Mouse (Mus musculus) limb, embryonic 14.5 days (tissue): ENCODE data around the gene Shroom3. TPM values are rescaled to one million over a fixed set of nuclear protein-coding genes. Genes with fewer than 3 reads are reported as not detected.

Experiments
- ATAC-seq: fragments of 200-750 bp; cut with Nextera tagmentation; 2 replicates; pipeline ENCODE4 v1.8.0; 2017; ENCODE audit warnings: low read depth, moderate number of reproducible peaks, moderate TSS enrichment; ENCODE audit not compliant: low FRiP score
- DNase-seq: peaks from one replicate; pipeline ENCODE4 v3.0.0-alpha.2; 2015; ENCODE audit warnings: low spot score
- H3K27ac ChIP-seq: fragments of 300-500 bp; sonication (generic); replicated peaks from 2 replicates; pipeline ENCODE4 v1.5.1; 2014; ENCODE audit warnings: low read depth, mild to moderate bottlenecking, low read length, moderate library complexity, mixed read lengths
- H3K27me3 ChIP-seq: fragments of 300-500 bp; sonication (generic); 2 replicates; pipeline ENCODE4 v1.6.1; 2014; ENCODE audit warnings: low read length, mixed read lengths; ENCODE audit not compliant: control insufficient read depth, insufficient read depth
- H3K36me3 ChIP-seq: fragments of 300-500 bp; sonication (generic); 2 replicates; pipeline ENCODE4 v1.6.1; 2014; ENCODE audit warnings: mild to moderate bottlenecking, low read length, moderate library complexity, mixed read lengths; ENCODE audit not compliant: control insufficient read depth, insufficient read depth
- H3K4me1 ChIP-seq: fragments of 300-500 bp; sonication (generic); 2 replicates; pipeline ENCODE4 v1.6.1; 2014; ENCODE audit warnings: antibody characterized with exemption, low read length, mixed read lengths; ENCODE audit not compliant: control insufficient read depth, insufficient read depth
- H3K4me2 ChIP-seq: fragments of 300-500 bp; sonication (generic); replicated peaks from 2 replicates; pipeline ENCODE4 v1.6.1; 2014; ENCODE audit warnings: low read depth, mild to moderate bottlenecking, low read length, moderate library complexity; ENCODE audit not compliant: severe bottlenecking
- H3K4me3 ChIP-seq: fragments of 300-500 bp; sonication (generic); replicated peaks from 2 replicates; pipeline ENCODE4 v1.5.1; 2014; ENCODE audit warnings: low read length
- H3K9ac ChIP-seq: fragments of 300-500 bp; sonication (generic); 2 replicates; pipeline ENCODE4 v1.6.1; 2014; ENCODE audit warnings: mild to moderate bottlenecking, low read depth, low read length, moderate library complexity; ENCODE audit not compliant: severe bottlenecking
- H3K9me3 ChIP-seq: fragments of 300-500 bp; sonication (generic); 2 replicates; pipeline ENCODE4 v1.6.1; 2016; ENCODE audit warnings: low read length; ENCODE audit not compliant: control insufficient read depth
- POLR2A ChIP-seq: fragments of 200-500 bp; IDR thresholded peaks from 2 replicates; pipeline ENCODE4 v1.8.0; 2012; ENCODE audit warnings: inconsistent platforms, mild to moderate bottlenecking, moderate library complexity, borderline replicate concordance; ENCODE audit not compliant: insufficient read depth, insufficient read length; ENCODE audit errors: extremely low read depth
- WGBS: fragments of 180-500 bp; shearing (Covaris S2); extraction: QIAGEN DNeasy Blood & Tissue Kit; methylation state at CpG from one replicate; pipeline ENCODE4 v1.1.7; 2014; 5-methylcytosine and 5-hydroxymethylcytosine counted together
- polyA plus RNA-seq, 2 experiments: library from polyadenylated mRNA; depleted of rRNA in 1 of 2; stranded (reverse) in 1 of 2; unstranded in 1 of 2; fragments of >200 nt; fragmentation: Nextera tagmentation in 1 of 2; extraction: Ambion mirVana in 1 of 2; gene quantifications; 2 replicates each; pipeline versions ENCODE4 v1.2.1 to v1.2.3; 2012 to 2014

Gene Shroom3
- polyA plus RNA-seq, 2 experiments, result 3.5 to 8.1 TPM

- no peak overlapping the region for H3K27ac ChIP-seq
- no peak for DNase-seq
Measured at GRCm38 (mm10) chr5:92698837-92699529, 15.7 kb downstream of the Shroom3 start.

GRCm38 (mm10) chr5:92701750-92702149 is 18.5 kb downstream of the Shroom3 start:
- Histone ChIP-seq H3K9ac (no peak overlapping the region), H3K27me3 (no peaks in the 10 kb centered on the region), H3K4me1 (peaks cover 8% of the 10 kb centered on the region; the same call in 1 of the 2 replicates), H3K27ac (no peak overlapping the region), H3K4me2 (no peak overlapping the region), H3K4me3 (no peak overlapping the region), H3K36me3 (no peaks in the 10 kb centered on the region), H3K9me3 (no peaks in the 10 kb centered on the region)
- WGBS, result 54% methylated on average over 11 of the region's 11 CpGs
- no peak for ATAC-seq
- DNase-seq, result no peak
- TF ChIP-seq POLR2A, result no peak

More at GRCm38 (mm10) chr5:92698837-92699529, 15.7 kb downstream of the Shroom3 start:
- Histone ChIP-seq H3K4me3 (peak overlapping the region; percentile 7; the same call in 1 of the 2 replicates), H3K36me3 (no peaks in the 10 kb centered on the region), H3K4me2 (peak overlapping the region; percentile 39), H3K4me1 (peaks cover 8% of the 10 kb centered on the region; the same call in 1 of the 2 replicates), H3K9me3 (no peaks in the 10 kb centered on the region), H3K27me3 (no peaks in the 10 kb centered on the region), H3K9ac (no peak overlapping the region)
- ATAC-seq, result no peak
- no peak for TF ChIP-seq POLR2A
- WGBS, result 26% methylated on average over 17 of the region's 17 CpGs

- TF ChIP-seq POLR2A, result no peak
- no peaks in the 10 kb centered on the region for H3K36me3 ChIP-seq
- ATAC-seq (no peak), DNase-seq (no peak)
- peaks cover 4% of the 10 kb centered on the region; the same call in 1 of the 2 replicates for H3K4me1 ChIP-seq
- no peak overlapping the region for H3K9ac ChIP-seq
- H3K4me2 ChIP-seq, result no peak overlapping the region
- no peak overlapping the region for H3K4me3 ChIP-seq
- 78% methylated on average over 8 of the region's 8 CpGs for WGBS
- no peaks in the 10 kb centered on the region for H3K9me3 ChIP-seq
- H3K27ac ChIP-seq, result no peak overlapping the region
- H3K27me3 ChIP-seq, result no peaks in the 10 kb centered on the region
Measured at GRCm38 (mm10) chr5:92703671-92704070, 20.4 kb downstream of the Shroom3 start.

GRCm38 (mm10) chr5:92707921-92708491 is 24.8 kb downstream of the Shroom3 start:
- no peaks in the 10 kb centered on the region for H3K36me3 ChIP-seq
- ATAC-seq (no peak), DNase-seq (no peak)
- 66% methylated on average over 7 of the region's 7 CpGs for WGBS
- no peaks in the 10 kb centered on the region for H3K27me3 ChIP-seq
- no peaks in the 10 kb centered on the region for H3K9me3 ChIP-seq
- no peak overlapping the region for H3K27ac ChIP-seq
- TF ChIP-seq POLR2A, result no peak
- H3K4me1 ChIP-seq, result peaks cover 16% of the 10 kb centered on the region
- no peak overlapping the region for H3K4me3 ChIP-seq
- no peak overlapping the region for H3K9ac ChIP-seq
- H3K4me2 ChIP-seq, result no peak overlapping the region

- TF ChIP-seq POLR2A, result no peak
- 42% methylated on average over 8 of the region's 8 CpGs for whole genome bisulfite sequencing
- DNase-seq, result no peak
- H3K27ac ChIP-seq, result no peak overlapping the region
- peaks cover 16% of the 10 kb centered on the region for H3K4me1 ChIP-seq
- no peaks in the 10 kb centered on the region for H3K9me3 ChIP-seq
- H3K4me2 ChIP-seq, result no peak overlapping the region
- no peak overlapping the region for H3K4me3 ChIP-seq
- ATAC-seq, result peak; percentile 55; the same call in 1 of the 2 replicates
- no peak overlapping the region for H3K9ac ChIP-seq
- H3K36me3 ChIP-seq, result no peaks in the 10 kb centered on the region
- no peaks in the 10 kb centered on the region for H3K27me3 ChIP-seq
Measured at GRCm38 (mm10) chr5:92710779-92711178, 27.5 kb downstream of the Shroom3 start.
